Mouse (Mus musculus) ES-Bruce4 (cell line): ENCODE results near the gene Rabl3.

Experiments used
- CTCF ChIP-seq: IDR thresholded peaks from one replicate; pipeline ENCODE4 v1.8.1; 2011; ENCODE audit warnings: low read depth, low read length
- POLR2A ChIP-seq: IDR thresholded peaks from one replicate; pipeline ENCODE4 v1.8.1; 2011; ENCODE audit warnings: low read length; ENCODE audit not compliant: insufficient read depth

GRCm38 (mm10) chr16:37581901-37582300 lies 42.2 kb downstream of the Rabl3 start:
- TF ChIP-seq CTCF (no peak), POLR2A (no peak)
